Mouse (Mus musculus) 3134 (cell line): ENCODE measurements around the gene Adgrg1.

ENCODE experiments used
- DNase-seq: peaks from one replicate; pipeline ENCODE4 v3.0.0-alpha.2; 2011; ENCODE audit warnings: low spot score; ENCODE audit not compliant: insufficient read length; ENCODE audit errors: extremely low read depth

Gene Adgrg1

GRCm38 (mm10) chr8:94974467-94975165 is at the start of gene Adgrg1:
Gene Adgrg1, plus strand, starts transcription at chr8:94974751.
- DNase-seq: no peak

- DNase-seq: no peak
These were observed 46.3 kb upstream of the Adgrg1 start for GRCm38 (mm10) chr8:94928227-94928626.

GRCm38 (mm10) chr8:94933918-94934317 is 40.6 kb upstream of the Adgrg1 start:
- DNase-seq: no peak

- DNase-seq: no peak
These were observed 39.4 kb upstream of the Adgrg1 start for GRCm38 (mm10) chr8:94935172-94935571.

GRCm38 (mm10) chr8:94942566-94942965 is 32.0 kb upstream of the Adgrg1 start:
- peak; percentile 49 for DNase-seq

GRCm38 (mm10) chr8:94945185-94945584 is 29.4 kb upstream of the Adgrg1 start:
- no peak for DNase-seq

GRCm38 (mm10) chr8:94948421-94948820 is 26.1 kb upstream of the Adgrg1 start:
- no peak for DNase-seq

- DNase-seq: no peak
These were observed 25.5 kb upstream of the Adgrg1 start for GRCm38 (mm10) chr8:94949010-94949409.

GRCm38 (mm10) chr8:94950046-94950445 is 24.5 kb upstream of the Adgrg1 start:
- peak; percentile 26 for DNase-seq

GRCm38 (mm10) chr8:94950458-94950857 is 24.1 kb upstream of the Adgrg1 start:
- no peak for DNase-seq

- DNase-seq: no peak
These were observed 22.5 kb upstream of the Adgrg1 start for GRCm38 (mm10) chr8:94952086-94952485.

- no peak for DNase-seq
These were observed 20.8 kb upstream of the Adgrg1 start for GRCm38 (mm10) chr8:94953624-94954367.

GRCm38 (mm10) chr8:94954368-94954737 is 20.2 kb upstream of the Adgrg1 start:
- DNase-seq: peak; percentile 24

GRCm38 (mm10) chr8:94954921-94955758 is 19.4 kb upstream of the Adgrg1 start:
- DNase-seq: no peak

GRCm38 (mm10) chr8:94956078-94956574 is 18.4 kb upstream of the Adgrg1 start:
- DNase-seq: no peak

GRCm38 (mm10) chr8:94962201-94962600 is 12.3 kb upstream of the Adgrg1 start:
- no peak for DNase-seq

GRCm38 (mm10) chr8:94964828-94965227 is 9.7 kb upstream of the Adgrg1 start:
- DNase-seq: no peak

GRCm38 (mm10) chr8:94966578-94966977 is 8.0 kb upstream of the Adgrg1 start:
- DNase-seq: no peak

- DNase-seq: no peak
These were observed 7.5 kb upstream of the Adgrg1 start for GRCm38 (mm10) chr8:94967071-94967470.

- peak; percentile 67 for DNase-seq
These were observed 7.0 kb upstream of the Adgrg1 start for GRCm38 (mm10) chr8:94967554-94967953.

GRCm38 (mm10) chr8:94973270-94973669 is 1.3 kb upstream of the Adgrg1 start:
- no peak for DNase-seq
